Mouse (Mus musculus): ENCODE results near the gene Tec. TPM values are rescaled to one million over a fixed set of nuclear protein-coding genes. Genes with fewer than 3 reads are reported as not detected.

The Tec gene
- polyA plus RNA-seq, 1 experiment from 2014 or later, result 5.2 TPM

GRCm38 (mm10) chr5:72816046-72816445 is 52.2 kb downstream of the Tec start:
- ATAC-seq (ENCODE audit: low FRiP score, low read depth), result no peak
- Histone ChIP-seq H3K4me1 (peaks cover 4% of the 10 kb centered on the region; the same call in 1 of the 2 replicates), H3K9me3 (no peaks in the 10 kb centered on the region), H3K36me3 (no peaks in the 10 kb centered on the region), H3K27ac (replicated peaks) (no peak overlapping the region), H3K27me3 (no peaks in the 10 kb centered on the region), H3K4me3 (no peak overlapping the region), H3K4me2 (replicated peaks) (no peak overlapping the region), H3K9ac (replicated peaks) (no peak overlapping the region)
- 86% methylated on average over 1 of the region's 1 CpGs for WGBS

- no peak overlapping the region for H3K4me2 ChIP-seq (replicated peaks)
- H3K4me3 ChIP-seq, result no peak overlapping the region
- no peaks in the 10 kb centered on the region for H3K36me3 ChIP-seq
- H3K27ac ChIP-seq (replicated peaks), result no peak overlapping the region
- no peak for ATAC-seq (ENCODE audit: low FRiP score, low read depth)
- no peaks in the 10 kb centered on the region for H3K9me3 ChIP-seq
- H3K9ac ChIP-seq (replicated peaks), result no peak overlapping the region
- H3K27me3 ChIP-seq, result no peaks in the 10 kb centered on the region
- peaks cover 4% of the 10 kb centered on the region; the same call in 1 of the 2 replicates for H3K4me1 ChIP-seq
- 94% methylated on average over 6 of the region's 6 CpGs for WGBS
Measured at GRCm38 (mm10) chr5:72815361-72815760, 52.9 kb downstream of the Tec start.

- Histone ChIP-seq H3K27ac (replicated peaks) (no peak overlapping the region), H3K9ac (replicated peaks) (no peak overlapping the region), H3K9me3 (no peaks in the 10 kb centered on the region), H3K27me3 (no peaks in the 10 kb centered on the region), H3K4me1 (peaks cover 7% of the 10 kb centered on the region), H3K4me2 (replicated peaks) (no peak overlapping the region), H3K36me3 (no peaks in the 10 kb centered on the region), H3K4me3 (no peak overlapping the region)
- no peak for ATAC-seq (ENCODE audit: low FRiP score, low read depth)
- WGBS, result 81% methylated on average over 5 of the region's 5 CpGs
Measured at GRCm38 (mm10) chr5:72814072-72814471, 54.2 kb downstream of the Tec start.

GRCm38 (mm10) chr5:72812908-72813307 is 55.4 kb downstream of the Tec start:
- Histone ChIP-seq H3K4me1 (peaks cover 16% of the 10 kb centered on the region), H3K36me3 (no peaks in the 10 kb centered on the region), H3K4me3 (no peak overlapping the region), H3K9ac (replicated peaks) (no peak overlapping the region), H3K27ac (replicated peaks) (no peak overlapping the region), H3K4me2 (replicated peaks) (no peak overlapping the region), H3K9me3 (no peaks in the 10 kb centered on the region), H3K27me3 (no peaks in the 10 kb centered on the region)
- 44% methylated on average over 5 of the region's 5 CpGs for WGBS
- no peak for ATAC-seq (ENCODE audit: low FRiP score, low read depth)

DNA sequence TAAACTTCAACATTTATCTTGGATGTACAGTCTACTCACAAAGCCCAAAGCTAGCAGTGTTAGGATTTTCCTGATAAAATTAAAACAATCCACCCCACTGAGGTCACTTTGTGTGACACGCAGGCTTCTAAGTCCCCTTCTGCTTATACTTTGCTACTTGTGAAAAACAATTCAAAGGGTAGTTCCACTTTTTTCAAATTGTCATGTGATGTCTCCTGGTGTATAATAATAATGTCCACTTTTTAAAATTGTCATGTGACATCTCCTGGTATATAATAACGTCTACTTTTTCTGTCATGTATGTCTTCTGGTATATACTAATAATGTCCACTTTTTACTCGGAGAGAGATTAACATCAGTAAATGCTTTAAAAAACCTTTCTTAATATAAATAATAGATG is 56.0 kb downstream of the Tec start:
- H3K27ac ChIP-seq (replicated peaks), result no peak overlapping the region
- H3K9ac ChIP-seq (replicated peaks), result no peak overlapping the region
- H3K27me3 ChIP-seq, result no peaks in the 10 kb centered on the region
- WGBS, result 89% methylated on average over 3 of the region's 3 CpGs
- ATAC-seq (ENCODE audit: low FRiP score, low read depth), result no peak
- H3K36me3 ChIP-seq, result no peaks in the 10 kb centered on the region
- no peaks in the 10 kb centered on the region for H3K9me3 ChIP-seq
- no peak overlapping the region for H3K4me2 ChIP-seq (replicated peaks)
- peaks cover 13% of the 10 kb centered on the region for H3K4me1 ChIP-seq
- H3K4me3 ChIP-seq, result no peak overlapping the region

DNA sequence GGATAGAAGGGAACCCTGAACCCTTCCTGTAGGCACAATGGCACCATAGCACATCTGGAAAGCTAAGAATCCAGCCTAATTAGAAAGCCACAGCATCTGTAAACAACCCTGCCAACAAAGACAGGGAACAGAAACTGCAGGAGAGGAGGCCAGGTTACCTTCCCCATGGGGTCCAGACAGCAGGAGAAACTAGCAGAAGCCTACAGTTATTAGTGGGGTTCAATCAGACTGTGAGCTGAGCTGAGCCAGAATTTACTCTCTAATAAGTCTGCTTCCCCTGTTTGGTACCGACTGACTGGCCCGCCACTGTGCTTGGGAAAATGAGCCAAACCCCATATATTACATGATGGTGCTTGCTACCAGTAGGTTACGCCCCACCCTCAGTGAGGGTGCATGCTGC is 56.9 kb downstream of the Tec start:
- Histone ChIP-seq H3K4me3 (no peak overlapping the region), H3K4me1 (peaks cover 13% of the 10 kb centered on the region), H3K36me3 (no peaks in the 10 kb centered on the region), H3K27me3 (no peaks in the 10 kb centered on the region), H3K9ac (replicated peaks) (no peak overlapping the region), H3K4me2 (replicated peaks) (no peak overlapping the region), H3K9me3 (no peaks in the 10 kb centered on the region), H3K27ac (replicated peaks) (no peak overlapping the region)
- ATAC-seq (ENCODE audit: low FRiP score, low read depth), result no peak
- 74% methylated on average over 3 of the region's 3 CpGs for WGBS

GRCm38 (mm10) chr5:72810990-72811389 is 57.3 kb downstream of the Tec start:
- H3K36me3 ChIP-seq, result no peaks in the 10 kb centered on the region
- no peak overlapping the region for H3K4me3 ChIP-seq
- no peaks in the 10 kb centered on the region for H3K27me3 ChIP-seq
- H3K27ac ChIP-seq (replicated peaks), result no peak overlapping the region
- no peak for ATAC-seq (ENCODE audit: low FRiP score, low read depth)
- 84% methylated on average over 8 of the region's 8 CpGs for WGBS
- H3K4me2 ChIP-seq (replicated peaks), result no peak overlapping the region
- H3K4me1 ChIP-seq, result peaks cover 13% of the 10 kb centered on the region
- H3K9me3 ChIP-seq, result no peaks in the 10 kb centered on the region
- no peak overlapping the region for H3K9ac ChIP-seq (replicated peaks)

DNA sequence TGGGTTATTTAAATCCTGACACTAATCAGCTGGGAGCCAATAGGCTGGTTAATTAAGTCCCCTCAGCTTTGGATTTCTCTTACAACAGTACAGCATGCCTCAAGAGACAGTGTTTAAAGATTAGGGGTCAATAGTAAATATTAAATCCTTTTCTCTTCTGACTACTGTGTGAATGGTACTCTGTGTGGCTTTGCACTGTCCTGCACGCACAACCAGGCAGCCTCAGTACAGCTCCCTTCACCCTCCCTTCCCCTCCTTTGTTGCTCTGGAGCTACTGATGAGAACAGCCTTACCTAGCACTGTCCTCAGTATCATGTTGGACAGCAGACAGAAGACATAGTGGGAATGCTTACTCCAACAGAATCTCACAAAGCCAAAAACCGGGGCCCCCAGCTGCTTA is 58.8 kb downstream of the Tec start:
- Histone ChIP-seq H3K36me3 (no peaks in the 10 kb centered on the region), H3K4me2 (replicated peaks) (no peak overlapping the region), H3K4me1 (peaks cover 13% of the 10 kb centered on the region), H3K27me3 (no peaks in the 10 kb centered on the region), H3K27ac (replicated peaks) (0 out of 2 replicates have a peak overlapping the region, but pooled peaks have one; percentile 39), H3K9me3 (no peaks in the 10 kb centered on the region), H3K9ac (replicated peaks) (no peak overlapping the region), H3K4me3 (no peak overlapping the region)
- ATAC-seq (ENCODE audit: low FRiP score, low read depth), result peak; percentile 52; the same call in 1 of the 2 replicates
- WGBS, result 62% methylated on average over 2 of the region's 2 CpGs

DNA sequence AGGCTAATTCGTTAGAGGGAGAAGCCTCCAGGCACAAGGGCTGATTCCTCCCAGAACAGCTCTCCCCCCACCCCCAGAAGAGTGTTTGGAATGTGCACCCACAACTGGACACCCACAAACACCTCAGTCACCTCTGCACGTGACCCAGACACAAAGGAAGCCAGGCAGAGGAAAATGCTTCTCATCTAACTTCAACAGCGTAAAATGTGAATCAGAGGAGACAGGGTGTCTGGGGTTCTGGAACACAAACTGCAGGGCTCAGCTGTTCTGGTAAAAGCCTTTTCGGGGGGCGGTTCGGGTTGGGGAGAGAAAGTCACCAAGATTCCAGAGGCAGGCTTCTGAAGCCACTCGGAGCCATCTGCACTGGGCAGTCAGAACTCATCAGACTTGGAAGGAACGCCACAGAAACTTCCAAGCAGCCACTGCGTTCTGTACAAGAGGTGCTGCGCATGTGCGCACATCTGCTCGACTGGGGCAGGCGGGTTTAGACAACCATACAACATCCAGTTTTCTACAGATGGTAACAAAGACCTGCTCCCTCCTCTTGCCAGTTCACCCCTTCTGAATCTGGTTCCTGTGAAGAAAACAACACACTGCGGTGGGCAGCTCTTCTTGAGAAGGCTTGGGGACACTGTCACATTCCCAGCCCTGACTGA is 59.7 kb downstream of the Tec start:
- peaks cover 13% of the 10 kb centered on the region for H3K4me1 ChIP-seq
- WGBS, result 59% methylated on average over 14 of the region's 14 CpGs
- H3K36me3 ChIP-seq, result no peaks in the 10 kb centered on the region
- H3K27ac ChIP-seq (replicated peaks), result peak overlapping the region; percentile 39; the same call in 1 of the 2 replicates
- H3K27me3 ChIP-seq, result no peaks in the 10 kb centered on the region
- H3K9ac ChIP-seq (replicated peaks), result no peak overlapping the region; the same call in 1 of the 2 replicates
- H3K4me3 ChIP-seq, result no peak overlapping the region
- no peaks in the 10 kb centered on the region for H3K9me3 ChIP-seq
- ATAC-seq (ENCODE audit: low FRiP score, low read depth), result no peak
- H3K4me2 ChIP-seq (replicated peaks), result no peak overlapping the region

- no peak for ATAC-seq (ENCODE audit: low FRiP score, low read depth)
- WGBS, result 66% methylated on average over 5 of the region's 5 CpGs
- Histone ChIP-seq H3K36me3 (no peaks in the 10 kb centered on the region), H3K9me3 (no peaks in the 10 kb centered on the region), H3K4me2 (replicated peaks) (no peak overlapping the region), H3K27ac (replicated peaks) (no peak overlapping the region), H3K4me1 (no peaks in the 10 kb centered on the region), H3K9ac (replicated peaks) (no peak overlapping the region), H3K27me3 (no peaks in the 10 kb centered on the region), H3K4me3 (no peak overlapping the region)
Measured at GRCm38 (mm10) chr5:72802851-72803250, 65.4 kb downstream of the Tec start.

GRCm38 (mm10) chr5:72798563-72798962 is 69.7 kb downstream of the Tec start:
- peak; percentile 56; the same call in 1 of the 2 replicates for ATAC-seq (ENCODE audit: low FRiP score, low read depth)
- Histone ChIP-seq H3K27ac (replicated peaks) (no peak overlapping the region), H3K9ac (replicated peaks) (no peak overlapping the region), H3K9me3 (no peaks in the 10 kb centered on the region), H3K27me3 (no peaks in the 10 kb centered on the region), H3K4me2 (replicated peaks) (no peak overlapping the region), H3K4me1 (0 out of 2 replicates have a peak, but pooled peaks cover 4% of the 10 kb centered on the region), H3K36me3 (no peaks in the 10 kb centered on the region), H3K4me3 (no peak overlapping the region)
- WGBS, result 72% methylated on average over 4 of the region's 4 CpGs

DNA sequence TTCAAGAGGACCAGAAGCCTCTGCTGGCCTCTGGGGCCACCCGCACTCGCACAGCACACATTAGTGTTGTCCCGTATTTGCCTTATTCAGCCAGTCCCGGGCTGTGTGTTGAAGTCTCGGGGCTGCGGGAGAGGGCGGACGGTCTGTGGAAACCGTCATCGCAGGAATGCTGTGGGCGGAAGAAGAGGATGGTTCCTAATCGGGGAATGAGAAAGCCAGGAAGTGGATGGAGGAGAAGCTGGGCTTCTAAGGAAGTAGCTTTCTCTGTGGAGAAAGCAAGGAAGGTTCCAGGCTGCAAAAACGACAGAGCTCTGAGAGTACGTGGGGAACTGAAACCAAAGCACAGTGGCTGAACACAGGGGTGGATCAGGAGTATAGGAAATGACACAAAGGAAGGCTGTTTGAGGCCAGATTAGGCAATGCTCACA is 72.1 kb downstream of the Tec start:
- no peak for ATAC-seq (ENCODE audit: low FRiP score, low read depth)
- H3K9ac ChIP-seq (replicated peaks), result no peak overlapping the region
- 62% methylated on average over 14 of the region's 14 CpGs for WGBS
- H3K36me3 ChIP-seq, result no peaks in the 10 kb centered on the region
- H3K4me3 ChIP-seq, result no peak overlapping the region
- H3K4me2 ChIP-seq (replicated peaks), result no peak overlapping the region; the same call in 1 of the 2 replicates
- 0 out of 2 replicates have a peak, but pooled peaks cover 9% of the 10 kb centered on the region for H3K4me1 ChIP-seq
- no peak overlapping the region for H3K27ac ChIP-seq (replicated peaks)
- no peaks in the 10 kb centered on the region for H3K27me3 ChIP-seq
- H3K9me3 ChIP-seq, result no peaks in the 10 kb centered on the region
